Comparison of ENCODE assay signal across 15 mouse cellular contexts in the genomic region with DNA sequence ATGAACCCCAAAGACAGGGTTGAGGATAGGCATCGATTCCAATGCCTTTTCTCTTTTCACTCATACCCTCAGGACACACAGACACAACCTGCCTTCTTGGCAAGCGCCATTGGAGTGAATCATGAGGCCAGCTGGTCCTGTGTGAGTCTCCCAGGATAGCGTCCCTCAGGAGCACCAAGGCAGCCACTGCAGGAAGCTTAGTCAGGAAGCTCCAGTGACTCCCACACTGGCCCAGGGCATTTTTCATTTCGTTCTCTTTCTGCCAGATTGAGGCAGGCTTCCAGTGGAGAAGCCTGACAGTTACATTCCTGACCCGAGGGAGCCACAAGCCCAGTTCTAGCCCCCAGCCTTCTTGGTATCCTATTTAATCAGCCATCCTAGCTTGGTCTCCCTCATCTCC.
A peak's percentile ranks its signal among the peaks of the same experiment; 100 is the strongest.
DNase-seq lines count a peak whose midpoint lies in the region; ATAC-seq lines count a peak whose summit lies in the region.
"Had no signal": no experiment of that assay in that cellular context is flagged by ENCODE, and none has a peak within 500 bp of the region (broad histone marks: within the 10 kb centered on the region; RNA-seq: fewer than 3 reads in every experiment).

No protein-coding gene starts in this region.

- H3K27me3 ChIP-seq in hindbrain, embryonic 14.5 days (ENCODE audit: control insufficient read depth, insufficient read depth, low read length) = no peaks in the 10 kb centered on the region
- no peaks in the 10 kb centered on the region for H3K27me3 ChIP-seq in hindbrain, embryonic 11.5 days (ENCODE audit: control insufficient read depth, insufficient read depth, low read length)
- H3K27me3 ChIP-seq: limb, embryonic 15.5 days had no signal

- H3K9ac ChIP-seq in hindbrain, embryonic 14.5 days = no peak overlapping the region
- no peak overlapping the region for H3K9ac ChIP-seq in hindbrain, embryonic 11.5 days (ENCODE audit: low read depth, low read length)
- H3K9ac ChIP-seq: limb, embryonic 15.5 days had no signal

- no peak overlapping the region for H3K27ac ChIP-seq in hindbrain, embryonic 14.5 days
- no peak overlapping the region for H3K27ac ChIP-seq in hindbrain, embryonic 11.5 days (ENCODE audit: low read depth, low read length)
- H3K27ac ChIP-seq: left cerebral cortex, adult 2 months; limb, embryonic 15.5 days had no signal

- 0 out of 2 replicates have a peak, but pooled peaks cover 3% of the 10 kb centered on the region for H3K4me1 ChIP-seq in hindbrain, embryonic 14.5 days (replicated peaks; ENCODE audit: control insufficient read depth, insufficient read depth, low read length)
- no peaks in the 10 kb centered on the region for H3K4me1 ChIP-seq in hindbrain, embryonic 11.5 days (replicated peaks; ENCODE audit: control insufficient read depth, insufficient read depth, low read length)
- H3K4me1 ChIP-seq: limb, embryonic 15.5 days had no signal

- peak; percentile 65 for DNase-seq in adrenal gland, adult 2 months
- DNase-seq in adrenal gland, postnatal 4 days (ENCODE audit: low spot score in 2 of 2) = no peak
- DNase-seq in hindbrain, embryonic 14.5 days (ENCODE audit: low spot score) = no peak
- no peak for DNase-seq in hindbrain, embryonic 11.5 days (ENCODE audit: low spot score)
- peak; percentile 24 for DNase-seq in right cerebral cortex, adult 18-20 months
- no peak for DNase-seq in right cerebral cortex, postnatal 25 days
- DNase-seq in spleen, adult 18-20 months = no peak
- DNase-seq in lung, adult 18-20 months = no peak
- DNase-seq: embryo, embryonic 11 days; kidney, postnatal 14 days; thymus, adult 18-20 months had no signal

- no peaks in the 10 kb centered on the region for H3K9me3 ChIP-seq in hindbrain, embryonic 14.5 days (ENCODE audit: control insufficient read depth, low read length)
- H3K9me3 ChIP-seq in hindbrain, embryonic 11.5 days (ENCODE audit: control insufficient read depth, low read length) = no peaks in the 10 kb centered on the region
- H3K9me3 ChIP-seq: limb, embryonic 15.5 days had no signal

- H3K4me2 ChIP-seq in hindbrain, embryonic 14.5 days (replicated peaks) = no peak overlapping the region
- H3K4me2 ChIP-seq in hindbrain, embryonic 11.5 days (replicated peaks; ENCODE audit: low read depth, low read length) = no peak overlapping the region
- H3K4me2 ChIP-seq: limb, embryonic 15.5 days had no signal

- H3K36me3 ChIP-seq in hindbrain, embryonic 14.5 days (replicated peaks; ENCODE audit: control insufficient read depth, insufficient read depth) = no peaks in the 10 kb centered on the region
- no peaks in the 10 kb centered on the region for H3K36me3 ChIP-seq in hindbrain, embryonic 11.5 days (ENCODE audit: control insufficient read depth, insufficient read depth, low read length)
- H3K36me3 ChIP-seq: limb, embryonic 15.5 days had no signal

- no peak overlapping the region for H3K4me3 ChIP-seq in hindbrain, embryonic 14.5 days (replicated peaks; ENCODE audit: low read length)
- H3K4me3 ChIP-seq in hindbrain, embryonic 11.5 days (ENCODE audit: low read depth, low read length) = no peak overlapping the region
- H3K4me3 ChIP-seq: erythroblast, embryonic 14.5 days; left cerebral cortex, adult 2 months; limb, embryonic 15.5 days; myocyte had no signal

- 47% methylated on average over 5 of the region's 5 CpGs for WGBS in hindbrain, embryonic 14.5 days
- WGBS in hindbrain, embryonic 11.5 days = 61% methylated on average over 5 of the region's 5 CpGs

- peak; percentile 37; the same call in 1 of the 2 replicates for ATAC-seq in hindbrain, embryonic 14.5 days (ENCODE audit: low FRiP score)
- ATAC-seq in hindbrain, embryonic 11.5 days (ENCODE audit: low FRiP score) = no peak

Comparison
In these comparisons a context has a peak if more than half of its experiments do, and no peak if none do; other contexts are left out.
1. DNase-seq: peak in adrenal gland, adult 2 months (single experiment) and right cerebral cortex, adult 18-20 months (single experiment); none in adrenal gland, postnatal 4 days (0 of 2), hindbrain, embryonic 14.5 days (single experiment), hindbrain, embryonic 11.5 days (single experiment), right cerebral cortex, postnatal 25 days (single experiment), spleen, adult 18-20 months (0 of 2) and lung, adult 18-20 months (0 of 2).